Mouse (Mus musculus) heart, adult 2 months (tissue): ENCODE measurements around the gene Ell2. TPM values are rescaled to one million over a fixed set of nuclear protein-coding genes. Genes with fewer than 3 reads are reported as not detected.
A peak's percentile ranks its signal among the peaks of the same experiment; 100 is the strongest.

Experiments
- DNase-seq, 2 experiments: peaks; one replicate each; pipeline ENCODE4 v3.0.0; 2021
- H3K27ac ChIP-seq: fragments of 200-600 bp; 2 replicates; pipeline ENCODE4 v1.8.1; 2022
- H3K27me3 ChIP-seq: fragments of 200-500 bp; 2 replicates; pipeline ENCODE4 v1.6.1; 2012; ENCODE audit warnings: mild to moderate bottlenecking, low read length, inconsistent platforms, mixed read lengths; ENCODE audit not compliant: control insufficient read depth, insufficient read depth
- H3K36me3 ChIP-seq: fragments of 200-500 bp; 2 replicates; pipeline ENCODE4 v1.6.1; 2012; ENCODE audit warnings: low read length, inconsistent platforms; ENCODE audit not compliant: control insufficient read depth, insufficient read depth
- H3K4me1 ChIP-seq: fragments of 200-500 bp; 2 replicates; pipeline ENCODE4 v1.6.1; 2011; ENCODE audit warnings: low read length; ENCODE audit not compliant: control insufficient read depth, insufficient read depth
- H3K4me3 ChIP-seq: fragments of 200-600 bp; 2 replicates; pipeline ENCODE4 v1.8.1; 2022
- H3K79me2 ChIP-seq: fragments of 200-500 bp; replicated peaks from 2 replicates; pipeline ENCODE4 v1.6.1; 2012; ENCODE audit warnings: mild to moderate bottlenecking, inconsistent platforms, low read length, moderate library complexity, mixed read lengths; ENCODE audit not compliant: control insufficient read depth, insufficient read depth
- H3K9ac ChIP-seq: fragments of 200-500 bp; 2 replicates; pipeline ENCODE4 v1.6.1; 2012; ENCODE audit warnings: low read depth, mild to moderate bottlenecking, control low read depth, inconsistent platforms, low read length, mixed read lengths
- CTCF ChIP-seq: fragments of 200-600 bp; IDR thresholded peaks from 2 replicates; pipeline ENCODE4 v1.8.1; 2022; ENCODE audit warnings: antibody characterized with exemption, mild to moderate bottlenecking, moderate library complexity
- EP300 ChIP-seq: fragments of 200-500 bp; IDR thresholded peaks from 2 replicates; pipeline ENCODE4 v1.6.1; 2011; ENCODE audit warnings: low read depth, low read length, control low read depth; ENCODE audit not compliant: insufficient read depth
- POLR2A ChIP-seq: fragments of 200-500 bp; IDR thresholded peaks from 2 replicates; pipeline ENCODE4 v1.6.1; 2011; ENCODE audit warnings: mild to moderate bottlenecking, low read depth, low read length, control low read depth; ENCODE audit not compliant: insufficient read depth
- WGBS: fragments of 180-500 bp; shearing (Covaris S2); methylation state at CpG from one replicate; pipeline ENCODE4 v1.1.7; 2018; 5-methylcytosine and 5-hydroxymethylcytosine counted together
- intact Hi-C: fragments of 180-260 bp; cut with DNase I; formaldehyde crosslinking; loops from one replicate; pipeline ENCODE4 v1.15.1; 2025
- polyA plus RNA-seq: library from polyadenylated mRNA; depleted of rRNA; stranded (reverse); fragments of >200 nt; gene quantifications from 2 replicates; pipeline ENCODE4 v1.2.3, GENCODE M21; 2012
- total RNA-seq, 2 experiments: library from RNA; stranded (reverse); gene quantifications; 2 replicates each; pipeline ENCODE4 v1.2.3; 2021

Ell2 gene
- total and polyA plus RNA-seq, 3 experiments: 3.4 to 30.0 (median 26.0) TPM

GRCm38 (mm10) chr13:75788178-75788577, 81.6 kb downstream of the Ell2 start:
- DNase-seq: no peak
- intact Hi-C loops: no loop called here
- 90% methylated on average over 4 of the region's 4 CpGs for WGBS

DNA sequence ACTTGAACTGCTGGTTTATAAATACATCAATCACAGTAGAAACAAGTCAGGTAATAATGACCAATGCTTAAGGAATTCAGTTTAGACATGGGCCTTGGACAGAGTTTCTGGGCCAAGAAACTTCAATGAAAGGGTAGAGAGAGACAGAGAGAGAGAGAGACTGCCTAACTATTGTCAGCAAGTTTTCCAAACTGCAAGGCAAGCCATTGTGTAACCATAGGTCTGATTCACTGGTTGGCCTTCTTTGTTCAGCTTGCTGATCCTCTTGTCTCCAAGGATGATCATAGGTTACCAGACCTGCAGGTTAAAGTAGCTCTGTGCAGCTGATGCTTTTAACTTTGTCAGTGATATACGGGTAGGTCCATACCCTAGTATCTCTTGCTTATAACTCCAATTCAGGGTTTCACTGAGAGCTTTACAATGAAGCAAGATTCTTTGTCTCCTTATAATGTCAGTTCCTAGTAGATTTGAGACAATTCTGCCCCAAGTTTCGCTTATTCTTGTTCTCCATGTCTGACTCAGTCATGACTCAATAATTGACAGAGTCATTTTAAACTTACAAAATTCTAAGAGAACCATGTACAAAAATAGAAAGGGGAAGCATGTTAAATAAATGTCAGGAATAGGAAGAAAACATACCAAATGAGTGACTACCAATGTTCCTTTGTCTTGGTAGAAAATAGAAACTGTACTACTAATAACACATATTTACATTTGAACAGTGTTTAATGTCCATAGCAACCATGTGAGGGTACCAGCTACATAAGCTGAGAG, 82.7 kb downstream of the Ell2 start:
- DNase-seq: no peak
- Histone ChIP-seq H3K9ac (no peak overlapping the region), H3K36me3 (no peaks in the 10 kb centered on the region), H3K27ac (no peak overlapping the region), H3K4me3 (no peak overlapping the region), H3K4me1 (no peaks in the 10 kb centered on the region), H3K27me3 (no peaks in the 10 kb centered on the region), H3K79me2 (no peaks in the 10 kb centered on the region)
- 85% methylated on average over 2 of the region's 2 CpGs for WGBS
- no peak for TF ChIP-seq CTCF
- no peak for TF ChIP-seq EP300
- intact Hi-C loops: no loop called here

More at GRCm38 (mm10) chr13:75788178-75788577, 81.6 kb downstream of the Ell2 start:
- Histone ChIP-seq H3K79me2 (no peaks in the 10 kb centered on the region), H3K4me3 (no peak overlapping the region), H3K36me3 (no peaks in the 10 kb centered on the region), H3K27ac (no peak overlapping the region), H3K27me3 (no peaks in the 10 kb centered on the region), H3K4me1 (no peaks in the 10 kb centered on the region), H3K9ac (no peak overlapping the region)
- no peak for TF ChIP-seq CTCF

DNA sequence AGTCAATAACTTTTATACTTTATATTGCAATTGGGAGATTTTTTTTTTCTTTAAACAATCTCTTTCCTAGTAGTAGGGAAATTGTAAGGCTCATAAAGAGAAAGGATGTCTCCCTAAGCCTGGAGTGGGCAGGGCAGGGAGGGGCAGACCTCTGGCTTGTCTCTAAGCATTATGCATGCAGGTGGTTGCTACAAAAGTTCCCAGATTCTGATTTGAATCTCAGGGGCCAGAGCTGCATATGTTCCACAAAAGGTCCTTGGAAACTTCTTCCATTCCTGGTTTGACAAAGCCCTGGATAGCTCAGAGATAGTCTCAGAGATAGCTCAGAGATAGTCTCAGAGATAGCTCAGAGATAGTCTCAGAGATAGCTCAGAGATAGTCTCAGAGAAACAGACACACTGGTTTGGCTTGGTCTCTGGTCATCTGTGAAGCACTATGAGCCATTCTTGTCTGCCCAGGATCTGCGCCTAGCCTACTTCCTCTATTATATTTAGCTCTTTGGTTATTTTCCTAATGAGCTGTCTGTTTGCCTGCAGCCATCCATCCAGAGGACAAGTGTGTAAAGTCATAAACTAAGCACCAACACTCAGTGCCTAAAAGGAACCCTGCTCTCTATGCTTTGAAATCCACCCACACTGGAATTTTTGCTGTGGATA, 84.1 kb downstream of the Ell2 start:
- Histone ChIP-seq H3K4me3 (no peak overlapping the region), H3K36me3 (no peaks in the 10 kb centered on the region), H3K27ac (no peak overlapping the region), H3K27me3 (no peaks in the 10 kb centered on the region), H3K79me2 (no peaks in the 10 kb centered on the region), H3K4me1 (no peaks in the 10 kb centered on the region), H3K9ac (no peak overlapping the region)
- DNase-seq: no peak
- WGBS: 39% methylated on average over 1 of the region's 1 CpGs
- TF ChIP-seq CTCF (no peak), EP300 (no peak), POLR2A (no peak)
- intact Hi-C loops: no loop called here

DNA sequence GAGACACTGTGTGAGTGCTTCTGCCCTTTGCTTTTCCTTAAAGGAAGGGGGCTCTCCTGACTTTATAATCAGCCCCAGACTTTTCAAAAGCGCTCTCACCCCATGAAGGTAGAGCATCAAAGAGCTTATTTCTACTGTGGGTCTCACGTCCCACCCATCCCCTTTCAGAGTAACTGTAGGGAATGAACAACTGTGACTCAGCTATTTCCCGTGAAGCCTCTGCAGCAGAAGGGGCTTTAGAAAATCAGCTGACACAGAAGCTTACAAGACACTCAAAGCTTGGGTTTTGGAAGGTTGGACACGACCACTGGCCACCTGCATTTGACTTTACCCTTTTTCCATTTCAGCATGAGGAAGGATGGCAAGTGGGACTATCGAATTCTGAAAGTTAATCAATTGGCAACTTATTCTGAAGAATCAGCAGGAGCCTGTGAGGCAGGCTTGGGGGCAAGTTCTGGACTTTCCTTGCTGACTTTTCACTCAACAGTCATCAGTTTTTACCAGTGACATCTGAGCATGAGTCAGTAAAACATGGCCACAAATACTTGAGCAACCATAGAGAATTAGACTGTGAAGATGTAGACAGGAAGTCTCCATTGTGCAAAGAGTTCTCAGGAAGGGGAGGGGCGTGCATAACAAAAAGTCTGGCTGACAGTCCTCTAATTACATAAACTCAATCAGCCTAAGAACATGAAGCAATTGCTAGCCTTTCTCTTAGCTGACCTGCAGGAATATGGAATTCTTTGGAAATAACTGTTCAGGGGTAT, 87.5 kb downstream of the Ell2 start:
- no peak for TF ChIP-seq CTCF
- no peak for TF ChIP-seq EP300
- no peak for TF ChIP-seq POLR2A
- H3K27ac ChIP-seq: no peak overlapping the region
- intact Hi-C loops: no loop called here
- no peak overlapping the region for H3K9ac ChIP-seq
- no peak for DNase-seq
- H3K4me3 ChIP-seq: no peak overlapping the region
- H3K79me2 ChIP-seq: no peaks in the 10 kb centered on the region
- no peaks in the 10 kb centered on the region for H3K27me3 ChIP-seq
- 72% methylated on average over 6 of the region's 6 CpGs for WGBS
- no peaks in the 10 kb centered on the region for H3K36me3 ChIP-seq
- H3K4me1 ChIP-seq: no peaks in the 10 kb centered on the region

DNA sequence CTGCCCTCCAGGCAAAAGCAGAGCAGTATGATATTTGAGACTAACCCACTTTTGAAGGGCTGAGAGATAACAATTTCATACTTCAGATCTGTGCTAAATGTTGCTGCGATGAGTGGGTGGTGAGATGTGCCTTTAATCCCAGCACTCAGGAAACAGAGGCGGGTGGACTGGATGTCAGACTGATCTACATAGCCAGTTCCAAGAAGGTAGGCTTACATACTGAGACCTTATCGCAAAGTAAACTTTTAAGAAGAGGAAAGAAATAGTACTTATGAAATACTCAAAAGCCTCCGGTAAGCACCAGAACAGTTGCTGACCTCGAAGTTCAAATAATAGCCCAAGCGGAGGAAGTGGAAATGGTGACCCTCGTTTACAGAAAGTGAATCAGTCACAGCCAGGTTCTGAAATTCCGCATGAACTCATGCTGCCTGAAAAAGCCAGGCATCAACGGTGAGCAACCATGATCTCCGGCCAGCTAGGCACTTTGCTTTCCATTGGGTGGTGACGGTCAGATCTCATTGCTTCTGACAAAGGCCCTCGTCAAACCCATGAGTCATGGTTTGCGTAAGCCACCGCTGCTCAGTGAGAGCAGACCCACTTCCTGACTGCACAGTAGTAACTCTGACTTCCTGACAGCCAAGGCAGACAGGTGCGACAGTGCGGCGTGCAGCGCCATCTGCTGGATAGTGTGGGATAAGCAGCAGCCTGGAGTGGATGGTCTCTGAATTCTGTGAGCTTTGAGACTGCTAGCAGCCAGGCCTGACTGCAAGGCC, 91.0 kb downstream of the Ell2 start:
- TF ChIP-seq CTCF (no peak; the same call in 1 of the 2 replicates), POLR2A (no peak), EP300 (peak; percentile 96)
- H3K27me3 ChIP-seq: no peaks in the 10 kb centered on the region
- H3K4me3 ChIP-seq: peak overlapping the region; percentile 44
- no peaks in the 10 kb centered on the region for H3K79me2 ChIP-seq
- H3K36me3 ChIP-seq: no peaks in the 10 kb centered on the region
- peak overlapping the region; percentile 54 for H3K27ac ChIP-seq
- H3K9ac ChIP-seq: 0 out of 2 replicates have a peak overlapping the region, but pooled peaks have one; percentile 41
- no peaks in the 10 kb centered on the region for H3K4me1 ChIP-seq
- intact Hi-C loops: loop anchor here (1.0 to 5.0 kb wide), 3 partner anchors 90 to 935 kb away; partner anchors contain the start of gene Ell2
- 10% methylated on average over 18 of the region's 18 CpGs for WGBS
- DNase-seq: peak; percentile 90
